ENCODE assay signal across 14 mouse cellular contexts in the genomic region with DNA sequence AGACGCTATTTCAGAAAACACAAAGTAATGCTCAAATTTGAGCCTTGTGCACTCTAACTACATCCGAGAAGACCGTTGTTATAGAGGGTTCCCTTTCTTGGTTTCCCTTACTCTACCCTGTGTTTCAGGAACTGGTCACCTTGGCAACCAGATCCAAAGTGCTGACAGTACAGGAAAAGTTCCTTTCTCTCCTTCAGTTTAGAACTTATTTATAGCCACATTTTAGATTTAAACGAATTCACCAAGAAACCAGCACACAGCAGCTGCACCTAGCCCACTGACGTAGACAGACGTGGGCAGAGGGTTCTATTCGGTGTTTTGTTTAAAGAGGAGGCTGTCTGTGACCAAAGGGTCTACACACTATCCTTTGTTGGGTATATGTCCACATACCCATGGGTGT. TPM values are rescaled to one million over a fixed set of nuclear protein-coding genes. Genes with fewer than 3 reads are reported as not detected.
DNase-seq lines count a peak whose midpoint lies in the region; ATAC-seq and TF ChIP-seq lines count a peak whose summit lies in the region.
"Had no signal": no experiment of that assay in that cellular context is flagged by ENCODE, and none has a peak within 500 bp of the region (broad histone marks: within the 10 kb centered on the region; RNA-seq: fewer than 3 reads in every experiment).

No protein-coding gene starts in this region.

- no peak overlapping the region for H3K9ac ChIP-seq in liver, adult 2 months (ENCODE audit: low read depth, low read length)
- H3K9ac ChIP-seq in liver, embryonic 12.5 days = no peak overlapping the region
- no peak overlapping the region for H3K9ac ChIP-seq in intestine, postnatal 0 days (ENCODE audit: low read depth, low read length)
- H3K9ac ChIP-seq: kidney, embryonic 15.5 days; lung, embryonic 15.5 days had no signal

- intact Hi-C loops in left cerebral cortex, postnatal 14 days (cut with DNase I) = no loop called here

- peak; percentile 17 for DNase-seq in liver, adult 2 months (ENCODE audit: extremely low read depth, low read depth, low spot score)
- DNase-seq in frontal cortex, postnatal 14 days (ENCODE audit: low spot score in 2 of 2) = peak; percentile 30 to 39
- peak; percentile 63 to 82 for DNase-seq in left cerebral cortex, postnatal 14 days (ENCODE audit: low spot score in 2 of 2)
- DNase-seq in telencephalon, adult 2 months (ENCODE audit: low read depth, low spot score) = peak; percentile 78
- DNase-seq in T-cell, adult 2 months (ENCODE audit: low spot score) = no peak
- DNase-seq: cerebellum, adult 11-12 months; liver had no signal

- no peak overlapping the region for H3K4me3 ChIP-seq in liver, adult 2 months (ENCODE audit: insufficient read depth, low read depth, low read length)
- no peak overlapping the region for H3K4me3 ChIP-seq in liver, embryonic 12.5 days
- H3K4me3 ChIP-seq in intestine, postnatal 0 days (ENCODE audit: low read depth, low read length) = no peak overlapping the region
- H3K4me3 ChIP-seq: kidney, embryonic 15.5 days; layer of hippocampus, adult 2 months; lung, embryonic 15.5 days; midbrain, embryonic 10.5 days had no signal

- H3K4me2 ChIP-seq in liver, embryonic 12.5 days = no peak overlapping the region
- H3K4me2 ChIP-seq in intestine, postnatal 0 days (replicated peaks; ENCODE audit: low read depth) = no peak overlapping the region
- H3K4me2 ChIP-seq: kidney, embryonic 15.5 days; lung, embryonic 15.5 days had no signal

- no peak for TF ChIP-seq POLR2A in liver, adult 2 months (IDR thresholded peaks at IDR 0.05; ENCODE audit: extremely low read depth, insufficient read depth, low read length)

- H3K9me3 ChIP-seq in liver, embryonic 12.5 days (replicated peaks) = no peaks in the 10 kb centered on the region
- H3K9me3 ChIP-seq in intestine, postnatal 0 days (ENCODE audit: control insufficient read depth) = no peaks in the 10 kb centered on the region
- H3K9me3 ChIP-seq: kidney, embryonic 15.5 days; lung, embryonic 15.5 days; midbrain, embryonic 10.5 days had no signal

- ATAC-seq in liver, embryonic 12.5 days = no peak
- ATAC-seq in intestine, postnatal 0 days = no peak
- ATAC-seq: forebrain, embryonic 14.5 days had no signal

- no peaks in the 10 kb centered on the region for H3K79me2 ChIP-seq in liver, adult 2 months (ENCODE audit: control insufficient read depth, insufficient read depth, low read length)

- H3K4me1 ChIP-seq in liver, adult 2 months (ENCODE audit: control insufficient read depth, insufficient read depth, low read length) = no peaks in the 10 kb centered on the region
- H3K4me1 ChIP-seq in liver, embryonic 12.5 days = no peaks in the 10 kb centered on the region
- no peaks in the 10 kb centered on the region for H3K4me1 ChIP-seq in intestine, postnatal 0 days (replicated peaks; ENCODE audit: control insufficient read depth, insufficient read depth, low read length)
- H3K4me1 ChIP-seq: lung, embryonic 15.5 days; midbrain, embryonic 10.5 days had no signal

- no peak overlapping the region for H3K27ac ChIP-seq in liver, adult 2 months (replicated peaks; ENCODE audit: insufficient read depth, low read depth, low read length)
- H3K27ac ChIP-seq in liver, embryonic 12.5 days = no peak overlapping the region
- H3K27ac ChIP-seq in intestine, postnatal 0 days (ENCODE audit: low read depth, low read length) = no peak overlapping the region
- H3K27ac ChIP-seq: kidney, embryonic 15.5 days; layer of hippocampus, adult 2 months; lung, embryonic 15.5 days; midbrain, embryonic 10.5 days had no signal

- WGBS in liver, adult 2 months = 82% methylated on average over 7 of the region's 7 CpGs
- WGBS in liver, embryonic 12.5 days (ENCODE audit: insufficient replicate concordance) = 66% methylated on average over 7 of the region's 7 CpGs
- 86% methylated on average over 7 of the region's 7 CpGs for WGBS in intestine, postnatal 0 days

- TF ChIP-seq CTCF in liver, adult 2 months (IDR thresholded peaks at IDR 0.05; ENCODE audit: low read depth, low read length) = no peak
- TF ChIP-seq CTCF in intestine, postnatal 0 days (IDR thresholded peaks at IDR 0.05; ENCODE audit: low read depth) = no peak

- no peaks in the 10 kb centered on the region for H3K27me3 ChIP-seq in liver, adult 2 months (ENCODE audit: control insufficient read depth, insufficient read depth, low read length)
- H3K27me3 ChIP-seq in liver, embryonic 12.5 days (replicated peaks) = no peaks in the 10 kb centered on the region; the same call in 1 of the 2 replicates
- H3K27me3 ChIP-seq in intestine, postnatal 0 days (replicated peaks; ENCODE audit: control insufficient read depth, insufficient read depth, low read length) = no peaks in the 10 kb centered on the region
- H3K27me3 ChIP-seq: kidney, embryonic 15.5 days; lung, embryonic 15.5 days had no signal

- H3K36me3 ChIP-seq in liver, adult 2 months (ENCODE audit: control insufficient read depth, insufficient read depth, low read length) = no peaks in the 10 kb centered on the region
- H3K36me3 ChIP-seq in liver, embryonic 12.5 days = no peaks in the 10 kb centered on the region
- H3K36me3 ChIP-seq in intestine, postnatal 0 days (ENCODE audit: control insufficient read depth, insufficient read depth) = no peaks in the 10 kb centered on the region
- H3K36me3 ChIP-seq: kidney, embryonic 15.5 days; lung, embryonic 15.5 days had no signal

RNA-seq across cellular contexts. Expression of a gene that starts 46.0 kb away (rescaled TPM):
- total RNA-seq in liver, adult 2 months (2014; rRNA removed) = 0.81 and 0.83 TPM in 2 replicates
- polyA plus RNA-seq in liver, adult 2 months (2012; rRNA removed) = 0.05 TPM in 1 of 2 replicates, not detected in the other
- not detected in 2 replicates for polyA plus RNA-seq in liver, embryonic 12.5 days (2016; fragmentation: Nextera tagmentation; extraction: Ambion mirVana)
- not detected for total RNA-seq in left cerebral cortex, postnatal 14 days (2021)
- polyA plus RNA-seq in intestine, postnatal 0 days (2015; fragmentation: Nextera tagmentation; extraction: Ambion mirVana) = not detected in 2 replicates
- total RNA-seq: layer of hippocampus, adult 2 months had no signal
- polyA plus RNA-seq: kidney, embryonic 15.5 days; lung, embryonic 15.5 days; midbrain, embryonic 10.5 days had no signal
